In genomic region chrX:153941130-153941529, GRCm38 (mm10) we compare ENCODE assay signal across 5 mouse cellular contexts.
DNase-seq lines count a peak whose midpoint lies in the region; ATAC-seq lines count a peak whose summit lies in the region.

No protein-coding gene starts in this region.

- ATAC-seq in common myeloid progenitor, adult 5-6 weeks (replicated peaks; ENCODE audit: low read depth, poor library complexity, severe bottlenecking), result peak; percentile 76
- peak; percentile 76 to 78 for ATAC-seq in hematopoietic stem cell, adult 5-6 weeks (replicated peaks in 1 of 2; ENCODE audit: insufficient read depth in 1 of 2, low FRiP score in 2 of 2, low TSS enrichment in 1 of 2, low read depth in 1 of 2, poor library complexity in 2 of 2, severe bottlenecking in 2 of 2)
- peak; percentile 46; the same call in 1 of the 2 replicates for ATAC-seq in megakaryocyte progenitor cell, adult 5-6 weeks (replicated peaks; ENCODE audit: poor library complexity)

- peak; percentile 2 for DNase-seq in gastrocnemius, postnatal 25 days
- DNase-seq in ovary, postnatal 36 days (ENCODE audit: low spot score), result peak; percentile 1

Comparison
In these comparisons a context has a peak if more than half of its experiments do, and no peak if none do; other contexts are left out.
1. Peak in every context shown above with its lines: DNase-seq and ATAC-seq.